Mouse (Mus musculus) frontal cortex, postnatal 14 days (tissue): ENCODE measurements around the gene Efemp1.

Source experiments
- DNase-seq, 2 experiments: peaks; one replicate each; pipeline ENCODE4 v3.0.0; 2022; ENCODE audit warnings: low spot score in 2 of 2

Gene Efemp1

GRCm38 (mm10) chr11:28939651-28940050 lies 86.6 kb downstream of the Efemp1 start:
- DNase-seq: no peak

DNA sequence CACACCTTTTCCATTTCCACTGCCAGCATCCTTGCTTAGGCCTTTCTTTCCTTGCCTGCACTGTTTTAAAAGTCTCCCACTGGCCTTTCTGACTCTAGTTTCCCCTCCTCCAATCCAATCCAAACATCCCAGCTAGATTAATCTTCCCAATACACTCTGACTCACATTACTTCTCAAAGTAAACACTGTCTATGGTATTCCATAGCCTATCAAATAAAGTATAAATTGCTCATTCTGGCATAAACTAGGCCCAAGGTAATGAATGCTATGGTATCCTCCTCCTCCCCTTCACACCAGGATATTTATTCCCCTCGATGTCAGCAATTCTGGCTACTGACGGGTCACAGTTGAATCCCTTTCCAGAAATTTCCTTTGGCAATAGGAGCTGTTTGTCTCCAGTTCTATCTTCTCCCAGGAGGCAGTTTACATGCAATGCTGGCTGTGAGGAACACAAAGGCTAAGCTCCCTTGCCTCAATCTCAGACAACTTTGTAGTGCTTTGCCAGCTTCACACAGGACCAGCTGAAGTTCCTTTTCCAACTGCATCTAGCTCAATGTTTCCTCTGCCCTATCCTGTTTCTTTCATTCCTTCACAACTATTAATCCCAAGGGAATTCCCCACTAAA lies 98.7 kb downstream of the Efemp1 start:
- no peak for DNase-seq

- DNase-seq: no peak
Observed at GRCm38 (mm10) chr11:28954673-28955304, 101.8 kb downstream of the Efemp1 start.

DNA sequence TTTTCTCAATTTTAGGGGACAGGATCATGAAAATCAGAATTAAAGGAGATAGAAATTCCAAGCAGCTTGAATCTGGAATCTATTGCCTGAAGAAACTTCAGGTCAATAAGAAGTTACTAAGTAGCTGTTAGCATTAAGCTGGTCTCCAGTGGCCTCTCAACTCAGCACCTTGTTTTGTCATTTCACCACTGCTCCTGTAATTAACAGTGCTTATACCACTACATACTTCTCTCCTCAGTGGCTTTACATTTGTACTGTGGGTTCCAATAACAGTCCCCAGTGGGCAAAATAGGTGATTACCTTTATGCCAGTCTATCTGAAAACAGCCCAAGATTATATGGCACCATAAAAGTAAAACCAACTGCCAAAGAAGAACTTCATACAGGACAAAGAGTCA lies 102.3 kb downstream of the Efemp1 start:
- no peak for DNase-seq

GRCm38 (mm10) chr11:28961381-28961780 lies 108.4 kb downstream of the Efemp1 start:
- no peak for DNase-seq
